Mouse (Mus musculus): Measurements from ENCODE around the gene Hyal2. TPM values are rescaled to one million over a fixed set of nuclear protein-coding genes. Genes with fewer than 3 reads are reported as not detected.
A peak's percentile ranks its signal among the peaks of the same experiment; 100 is the strongest.

Hyal2 gene
- total and polyA plus RNA-seq, 3 experiments: 31.3 to 32.0 TPM; not detected in 1

- H3K9ac ChIP-seq (ENCODE audit: control insufficient read depth, low read depth, low read length, poor library complexity, severe bottlenecking): peak overlapping the region; percentile 77
- H3K27ac ChIP-seq (ENCODE audit: control insufficient read depth, low read depth, low read length): peak overlapping the region; percentile 58
- H3K9me3 ChIP-seq (replicated peaks; ENCODE audit: insufficient read depth, low read length): no peaks in the 10 kb centered on the region
- H3K27me3 ChIP-seq (ENCODE audit: control insufficient read depth in 1 of 2, insufficient read depth in 2 of 2, low read length in 2 of 2): no peaks in the 10 kb centered on the region
- no peak for DNase-seq (ENCODE audit: low read depth, low spot score)
- peaks cover 9 to 43% of the 10 kb centered on the region in 2 experiments for H3K4me1 ChIP-seq (ENCODE audit: control insufficient read depth in 1 of 2, insufficient read depth in 2 of 2, low read length in 2 of 2)
- peak overlapping the region; percentile 72 to 76 for H3K4me3 ChIP-seq (ENCODE audit: control insufficient read depth in 1 of 2, insufficient read depth in 1 of 2, low read depth in 2 of 2, low read length in 2 of 2)
- peaks cover 14% of the 10 kb centered on the region for H3K79me2 ChIP-seq (ENCODE audit: control insufficient read depth, insufficient read depth, low read length, poor library complexity)
- TF ChIP-seq MXI1 (IDR thresholded peaks at IDR 0.05; ENCODE audit: low read depth, low read length) (no peak), ETS1 (IDR thresholded peaks at IDR 0.05; ENCODE audit: low read depth, low read length) (0 out of 2 replicates have a peak, but pooled peaks have one; percentile 11), ELF1 (IDR thresholded peaks at IDR 0.05; ENCODE audit: low read depth, low read length) (no peak), MYC (IDR thresholded peaks at IDR 0.05; ENCODE audit: low read depth, low read length) (peak; percentile 4; the same call in 1 of the 2 replicates)
- H3K36me3 ChIP-seq (ENCODE audit: control insufficient read depth in 1 of 2, insufficient read depth in 2 of 2, low read length in 2 of 2): peaks cover 0 to 28% of the 10 kb centered on the region in 2 experiments; a peak in 2 of 4 replicates
Observed at GRCm38 (mm10) chr9:107570016-107570415, 2.3 kb downstream of the Hyal2 start.

GRCm38 (mm10) chr9:107570845-107571244 is 3.1 kb downstream of the Hyal2 start:
- peak overlapping the region; percentile 58 for H3K27ac ChIP-seq (ENCODE audit: control insufficient read depth, low read depth, low read length)
- no peaks in the 10 kb centered on the region for H3K9me3 ChIP-seq (replicated peaks; ENCODE audit: insufficient read depth, low read length)
- peak overlapping the region; percentile 77 for H3K9ac ChIP-seq (ENCODE audit: control insufficient read depth, low read depth, low read length, poor library complexity, severe bottlenecking)
- TF ChIP-seq NRF1 (IDR thresholded peaks at IDR 0.05; ENCODE audit: insufficient read depth, low read depth, low read length, poor library complexity, severe bottlenecking) (no peak; the same call in 1 of the 2 replicates), TAL1 (IDR thresholded peaks at IDR 0.05; ENCODE audit: low read length) (peak; percentile 53), EP300 (IDR thresholded peaks at IDR 0.05; ENCODE audit: low read depth in 1 of 2, low read length in 2 of 2) (peak; percentile 77 to 83), MXI1 (IDR thresholded peaks at IDR 0.05; ENCODE audit: low read depth, low read length) (peak; percentile 36; the same call in 1 of the 2 replicates), GATA1 (IDR thresholded peaks at IDR 0.05; ENCODE audit: low read depth, low read length) (peak; percentile 88), MYC (IDR thresholded peaks at IDR 0.05; ENCODE audit: low read depth, low read length) (0 out of 2 replicates have a peak, but pooled peaks have one; percentile 63), MAX (IDR thresholded peaks at IDR 0.05; ENCODE audit: low read length) (peak; percentile 61; the same call in 1 of the 2 replicates), ETS1 (IDR thresholded peaks at IDR 0.05; ENCODE audit: low read depth, low read length) (peak; percentile 92), BHLHE40 (IDR thresholded peaks at IDR 0.05; ENCODE audit: borderline replicate concordance, low read depth, low read length) (peak; percentile 85), TCF12 (IDR thresholded peaks at IDR 0.05; ENCODE audit: low read depth, low read length) (peak; percentile 85), MAZ (IDR thresholded peaks at IDR 0.05; ENCODE audit: low read depth, low read length) (no peak), SIN3A (IDR thresholded peaks at IDR 0.05; ENCODE audit: low read length) (peak; percentile 67), JUND (IDR thresholded peaks at IDR 0.05; ENCODE audit: low read depth, low read length) (peak; percentile 68; the same call in 1 of the 2 replicates), CHD2 (IDR thresholded peaks at IDR 0.05; ENCODE audit: low read length) (no peak)
- peak; percentile 73 for DNase-seq (ENCODE audit: low read depth, low spot score)
- H3K4me1 ChIP-seq (ENCODE audit: control insufficient read depth in 1 of 2, insufficient read depth in 2 of 2, low read length in 2 of 2): peaks cover 9 to 40% of the 10 kb centered on the region in 2 experiments
- no peaks in the 10 kb centered on the region for H3K27me3 ChIP-seq (ENCODE audit: control insufficient read depth in 1 of 2, insufficient read depth in 2 of 2, low read length in 2 of 2)
- H3K4me3 ChIP-seq (ENCODE audit: control insufficient read depth in 1 of 2, insufficient read depth in 1 of 2, low read depth in 2 of 2, low read length in 2 of 2): peak overlapping the region; percentile 26 to 42
- peaks cover 14% of the 10 kb centered on the region for H3K79me2 ChIP-seq (ENCODE audit: control insufficient read depth, insufficient read depth, low read length, poor library complexity)
- H3K36me3 ChIP-seq (ENCODE audit: control insufficient read depth in 1 of 2, insufficient read depth in 2 of 2, low read length in 2 of 2): peaks cover 0 to 28% of the 10 kb centered on the region in 2 experiments; a peak in 2 of 4 replicates

All from MEL (cell line).